Mouse (Mus musculus) forebrain, embryonic 16.5 days (tissue): ENCODE measurements at regions not wholly inside any gene's neighbourhood (a gene's known extent, or its start where the extent isn't known, plus 50 kb on each side); places are given as distances from the start of the nearest gene placed in this dataset.
"Not testable (repeated sequence)": the region's sequence is repeated elsewhere in the genome, so short reads cannot be mapped to it uniquely, and the experiment has no call there.

Experiments
- ATAC-seq: fragments of 200-750 bp; cut with Nextera tagmentation; 2 replicates; pipeline ENCODE4 v1.8.0; 2017; ENCODE audit warnings: mild to moderate bottlenecking, moderate library complexity
- H3K27ac ChIP-seq: fragments of 300-500 bp; sonication (generic); 2 replicates; pipeline ENCODE4 v1.5.1; 2014; ENCODE audit warnings: low read length, control low read depth
- H3K27me3 ChIP-seq: fragments of 300-500 bp; sonication (generic); replicated peaks from 2 replicates; pipeline ENCODE4 v1.6.1; 2014; ENCODE audit warnings: low read length; ENCODE audit not compliant: control insufficient read depth, insufficient read depth
- H3K36me3 ChIP-seq: fragments of 300-500 bp; sonication (generic); 2 replicates; pipeline ENCODE4 v1.6.1; 2014; ENCODE audit not compliant: control insufficient read depth, insufficient read depth
- H3K4me1 ChIP-seq: fragments of 300-500 bp; sonication (generic); replicated peaks from 2 replicates; pipeline ENCODE4 v1.6.1; 2014; ENCODE audit warnings: low read length; ENCODE audit not compliant: control insufficient read depth, insufficient read depth
- H3K4me2 ChIP-seq: fragments of 300-500 bp; sonication (generic); 2 replicates; pipeline ENCODE4 v1.6.1; 2014; ENCODE audit warnings: mild to moderate bottlenecking, low read length, control low read depth
- H3K4me3 ChIP-seq: fragments of 300-500 bp; sonication (generic); replicated peaks from 2 replicates; pipeline ENCODE4 v1.5.1; 2014; ENCODE audit warnings: mild to moderate bottlenecking, low read length, control low read depth
- H3K9ac ChIP-seq: fragments of 300-500 bp; sonication (generic); replicated peaks from 2 replicates; pipeline ENCODE4 v1.6.1; 2014; ENCODE audit warnings: low read depth, low read length, control low read depth
- H3K9me3 ChIP-seq: fragments of 300-500 bp; sonication (generic); 2 replicates; pipeline ENCODE4 v1.6.1; 2016; ENCODE audit warnings: low read length; ENCODE audit not compliant: control insufficient read depth
- WGBS: fragments of 180-500 bp; shearing (Covaris S2); extraction: QIAGEN DNeasy Blood & Tissue Kit; methylation state at CpG from one replicate; pipeline ENCODE4 v1.1.7; 2014; 5-methylcytosine and 5-hydroxymethylcytosine counted together

DNA sequence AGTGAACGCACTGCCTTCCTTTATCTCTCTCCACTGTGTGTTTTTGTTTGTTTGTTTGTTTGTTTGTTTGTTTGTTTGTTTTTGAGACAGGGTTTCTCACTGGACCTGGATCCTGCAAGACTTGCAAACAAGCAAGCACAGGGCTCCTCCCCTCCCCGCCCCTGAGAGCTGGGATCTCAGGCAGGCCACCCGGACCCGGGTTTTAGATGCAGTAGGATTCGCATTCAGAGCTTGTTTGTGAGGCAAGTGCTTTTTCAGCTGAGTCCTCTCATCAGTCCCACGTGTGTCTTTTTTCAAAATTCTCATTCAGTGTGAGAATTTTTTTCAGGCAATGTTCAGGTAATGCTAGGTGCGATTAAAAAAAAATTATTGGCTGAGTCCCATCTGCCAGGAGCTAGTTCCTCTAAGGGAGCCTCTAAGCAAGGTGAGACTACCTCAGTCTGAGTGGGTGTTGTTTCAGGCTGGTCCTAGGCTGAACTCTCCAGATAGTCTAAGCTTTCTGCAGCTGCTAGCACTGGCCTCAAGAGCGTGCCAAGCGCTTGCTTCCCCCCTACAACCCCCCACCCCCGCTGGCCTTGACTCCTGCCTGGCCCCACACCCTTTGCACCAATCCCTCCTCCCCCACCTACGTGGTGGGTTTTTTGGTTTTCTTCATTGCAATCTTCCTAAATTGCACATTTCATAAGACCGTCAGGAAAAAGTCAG is 234.4 kb downstream of the Sorl1 start:
- Histone ChIP-seq H3K9ac (peak overlapping the region; percentile 80), H3K4me3 (peak overlapping the region; percentile 43), H3K4me2 (peak overlapping the region; percentile 69), H3K36me3 (no peaks in the 10 kb centered on the region), H3K27ac (peak overlapping the region; percentile 99), H3K4me1 (peaks cover 26% of the 10 kb centered on the region), H3K27me3 (no peaks in the 10 kb centered on the region), H3K9me3 (no peaks in the 10 kb centered on the region)
- WGBS, result 28% methylated on average over 12 of the region's 12 CpGs
- ATAC-seq, result peak; percentile 37

DNA sequence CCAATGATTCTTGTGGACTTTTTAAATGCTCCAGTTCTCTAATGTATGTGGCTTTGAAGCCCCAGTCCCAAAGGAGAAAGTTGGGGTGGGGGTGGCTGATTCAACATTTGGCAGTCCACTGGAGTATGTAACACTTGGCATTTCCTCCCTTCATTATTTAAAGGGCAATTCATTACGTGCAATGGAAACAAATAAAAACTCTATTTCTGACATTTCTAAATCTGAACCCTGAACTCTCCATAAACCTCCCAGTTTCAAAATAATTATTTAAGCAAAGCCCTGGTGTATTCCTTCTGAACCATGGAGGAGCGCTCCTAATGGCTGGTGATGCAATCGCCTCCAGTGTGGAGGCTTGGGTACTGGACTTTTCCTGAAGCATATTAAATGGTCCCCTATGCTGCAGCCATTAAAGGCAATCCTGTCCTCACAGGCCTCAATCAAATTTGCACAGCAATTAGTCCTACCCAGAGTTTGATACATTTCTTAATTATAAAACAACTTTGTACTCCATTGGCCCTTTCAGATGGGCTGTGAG is 235.4 kb downstream of the Sorl1 start:
- Histone ChIP-seq H3K36me3 (no peaks in the 10 kb centered on the region), H3K27ac (peak overlapping the region; percentile 45; the same call in 1 of the 2 replicates), H3K4me1 (peaks cover 26% of the 10 kb centered on the region), H3K4me3 (no peak overlapping the region), H3K4me2 (no peak overlapping the region), H3K9ac (no peak overlapping the region), H3K27me3 (no peaks in the 10 kb centered on the region), H3K9me3 (no peaks in the 10 kb centered on the region)
- ATAC-seq, result no peak
- WGBS, result 57% methylated on average over 3 of the region's 3 CpGs

DNA sequence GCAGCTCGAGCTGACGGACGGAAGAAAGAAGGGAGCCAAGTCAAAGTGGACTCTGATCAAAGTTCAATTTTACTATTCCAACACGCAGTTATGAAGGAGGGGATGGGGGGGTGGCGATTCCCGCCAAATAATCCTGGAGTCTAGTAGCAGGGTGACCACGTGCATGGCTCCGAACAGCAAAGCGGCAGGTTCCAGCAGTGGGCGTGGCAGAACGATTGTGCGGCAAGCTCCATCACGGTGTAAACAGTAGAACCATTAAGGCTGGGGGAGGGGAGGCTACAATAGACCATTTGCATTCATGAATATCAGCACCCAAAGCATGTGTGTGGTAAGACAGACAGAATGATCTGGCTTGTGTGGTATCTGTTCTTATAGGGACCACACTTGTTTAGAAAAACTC is 237.6 kb downstream of the Sorl1 start:
- not testable (repeated sequence) for H3K27me3 ChIP-seq, H3K36me3 ChIP-seq, H3K9ac ChIP-seq, H3K27ac ChIP-seq, H3K9me3 ChIP-seq, H3K4me3 ChIP-seq, H3K4me2 ChIP-seq, ATAC-seq
- peaks cover 26% of the 10 kb centered on the region for H3K4me1 ChIP-seq
- WGBS, result 81% methylated on average over 13 of the region's 13 CpGs

DNA sequence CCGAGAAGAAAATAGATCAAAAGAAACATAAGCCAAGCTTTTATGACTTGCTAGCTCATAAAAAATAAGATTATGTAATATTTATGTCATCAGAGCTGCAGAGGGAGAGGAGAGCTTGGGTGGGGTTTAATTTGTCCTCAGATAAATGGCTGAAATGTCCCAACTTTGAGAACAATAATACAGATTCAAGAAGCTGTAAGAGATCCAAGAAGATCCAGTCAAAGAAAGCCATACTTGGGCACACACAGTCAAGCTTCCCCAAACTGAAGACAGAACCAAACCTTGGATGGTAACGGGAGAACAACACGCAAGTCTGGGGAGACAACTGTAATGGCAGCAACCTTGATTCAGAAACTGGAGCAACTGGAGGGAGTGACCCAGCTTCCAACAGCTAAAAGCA is 243.6 kb downstream of the Sorl1 start:
- no peak overlapping the region for H3K27ac ChIP-seq
- no peak overlapping the region for H3K4me2 ChIP-seq
- H3K4me1 ChIP-seq, result peaks cover 17% of the 10 kb centered on the region
- H3K27me3 ChIP-seq, result no peaks in the 10 kb centered on the region
- WGBS, result 92% methylated on average over 3 of the region's 3 CpGs
- no peak for ATAC-seq
- H3K4me3 ChIP-seq, result no peak overlapping the region
- no peaks in the 10 kb centered on the region for H3K36me3 ChIP-seq
- H3K9ac ChIP-seq, result no peak overlapping the region
- no peaks in the 10 kb centered on the region for H3K9me3 ChIP-seq

DNA sequence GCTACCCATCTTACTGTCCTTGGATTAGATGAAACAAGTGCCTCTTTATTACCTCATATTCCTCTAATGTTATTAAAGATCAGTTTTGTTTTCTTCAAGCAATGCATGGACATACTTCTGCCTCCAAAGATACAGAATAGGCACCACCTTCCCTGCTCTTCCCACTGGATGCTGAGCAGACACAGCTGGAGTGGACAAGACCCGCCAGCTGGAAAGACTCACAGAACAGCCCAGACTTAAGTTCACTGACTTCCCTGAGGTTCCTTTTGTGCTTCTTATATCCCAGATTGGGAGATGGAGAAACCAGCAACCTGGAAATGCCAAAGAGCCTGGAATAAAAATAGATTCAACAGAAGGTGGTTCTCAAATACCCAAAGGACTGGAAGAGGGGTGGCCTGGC is 245.0 kb downstream of the Sorl1 start:
- no peak for ATAC-seq
- 86% methylated on average over 1 of the region's 1 CpGs for WGBS

DNA sequence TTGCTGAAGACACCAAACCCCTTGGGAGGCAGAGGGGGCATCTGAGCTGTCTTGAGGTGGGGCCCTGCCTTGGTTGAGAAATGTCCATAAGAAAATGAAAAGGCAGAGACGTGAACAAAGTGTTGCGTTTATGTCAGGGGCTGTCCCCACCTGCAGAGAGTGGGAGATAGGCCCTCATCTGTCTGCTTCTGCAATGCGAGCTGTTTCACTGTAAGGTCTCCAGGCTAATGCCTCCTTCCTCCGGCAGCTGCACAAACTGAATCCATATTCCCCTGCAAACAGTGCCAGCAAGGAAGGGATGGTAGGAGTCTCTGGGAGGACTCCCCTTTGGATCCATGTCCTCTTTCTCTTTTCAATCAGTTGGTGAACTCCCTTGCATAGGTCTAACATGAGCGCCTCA is 263.0 kb downstream of the Sorl1 start:
- 24% methylated on average over 5 of the region's 5 CpGs for WGBS
- Histone ChIP-seq H3K36me3 (no peaks in the 10 kb centered on the region), H3K9ac (0 out of 2 replicates have a peak overlapping the region, but pooled peaks have one; percentile 16), H3K4me3 (no peak overlapping the region), H3K9me3 (no peaks in the 10 kb centered on the region), H3K4me2 (peak overlapping the region; percentile 20; the same call in 1 of the 2 replicates), H3K4me1 (peaks cover 28% of the 10 kb centered on the region), H3K27ac (peak overlapping the region; percentile 78), H3K27me3 (no peaks in the 10 kb centered on the region)
- peak; percentile 41; the same call in 1 of the 2 replicates for ATAC-seq

More for the DNA sequence above, 245.0 kb downstream of the Sorl1 start:
- Histone ChIP-seq H3K9me3 (no peaks in the 10 kb centered on the region), H3K9ac (no peak overlapping the region), H3K4me3 (no peak overlapping the region), H3K4me2 (no peak overlapping the region), H3K36me3 (no peaks in the 10 kb centered on the region), H3K27ac (no peak overlapping the region), H3K4me1 (peaks cover 17% of the 10 kb centered on the region), H3K27me3 (no peaks in the 10 kb centered on the region)

DNA sequence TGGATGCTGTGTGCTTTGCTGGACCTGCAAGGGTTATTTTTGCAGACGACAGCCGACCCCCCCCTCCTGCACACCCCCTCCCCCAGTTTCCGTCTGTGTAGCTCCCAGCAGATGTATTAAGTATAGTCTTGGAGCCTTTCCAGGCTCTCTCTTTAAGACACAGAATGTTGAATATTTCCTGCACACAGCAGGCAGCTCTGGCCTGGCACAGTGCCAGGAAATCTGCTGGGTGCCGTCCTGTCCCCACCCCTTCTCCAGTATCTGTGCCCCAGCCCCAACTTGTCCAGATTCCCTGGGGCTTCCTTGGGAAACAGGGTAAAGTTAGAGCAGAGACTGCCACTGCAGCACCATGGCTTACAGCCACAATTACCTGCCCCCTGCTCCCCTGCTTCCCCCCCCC is 263.4 kb downstream of the Sorl1 start:
- Histone ChIP-seq H3K9ac (0 out of 2 replicates have a peak overlapping the region, but pooled peaks have one; percentile 16), H3K27me3 (no peaks in the 10 kb centered on the region), H3K4me2 (peak overlapping the region; percentile 20; the same call in 1 of the 2 replicates), H3K36me3 (no peaks in the 10 kb centered on the region), H3K27ac (peak overlapping the region; percentile 78), H3K4me1 (peaks cover 28% of the 10 kb centered on the region), H3K9me3 (no peaks in the 10 kb centered on the region), H3K4me3 (no peak overlapping the region)
- ATAC-seq, result peak; percentile 94
- 0% methylated on average over 4 of the region's 4 CpGs for WGBS

DNA sequence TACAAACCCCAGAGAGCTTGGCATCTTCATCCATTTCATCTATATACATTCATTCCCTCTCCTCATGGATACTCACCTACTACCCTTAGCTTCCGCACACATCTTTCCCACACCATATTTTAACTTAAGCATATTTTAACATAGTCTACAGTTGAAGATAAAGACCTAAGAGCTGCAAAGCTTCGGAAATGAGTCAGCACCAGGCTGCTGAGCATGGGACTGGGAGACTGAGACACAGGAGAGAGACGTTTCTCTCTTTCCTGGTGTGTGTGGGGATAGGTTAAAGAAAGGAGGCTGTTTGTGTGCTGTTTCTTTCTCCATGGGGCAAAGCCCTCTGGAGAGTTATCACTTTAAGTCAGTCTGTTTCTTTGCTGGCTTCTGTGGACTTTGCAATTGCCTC is 264.3 kb downstream of the Sorl1 start:
- H3K9me3 ChIP-seq, result no peaks in the 10 kb centered on the region
- H3K9ac ChIP-seq, result no peak overlapping the region
- H3K36me3 ChIP-seq, result no peaks in the 10 kb centered on the region
- no peak for ATAC-seq
- 54% methylated on average over 3 of the region's 3 CpGs for WGBS
- H3K27me3 ChIP-seq, result no peaks in the 10 kb centered on the region
- H3K27ac ChIP-seq, result peak overlapping the region; percentile 78
- no peak overlapping the region for H3K4me3 ChIP-seq
- H3K4me1 ChIP-seq, result peaks cover 28% of the 10 kb centered on the region
- H3K4me2 ChIP-seq, result no peak overlapping the region

DNA sequence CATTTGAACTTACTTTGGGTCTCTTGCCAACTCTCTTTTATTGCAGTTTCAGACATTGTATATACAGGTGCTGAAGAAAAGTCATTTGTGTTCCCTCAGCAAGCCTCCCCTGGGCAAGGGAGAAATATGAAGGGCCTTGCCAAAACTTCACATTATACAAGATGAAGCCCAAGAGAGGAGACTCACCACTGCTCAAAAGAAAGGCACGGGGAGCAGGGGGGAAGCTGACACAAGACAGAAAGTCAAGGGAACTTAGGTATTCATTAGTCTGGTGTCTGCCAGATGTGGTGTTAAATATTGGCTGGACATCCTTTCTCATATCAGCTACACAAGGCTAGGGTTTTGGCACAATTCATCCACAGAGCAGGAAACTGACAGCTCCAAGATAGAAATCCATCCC is 272.0 kb downstream of the Sorl1 start:
- Histone ChIP-seq H3K9me3 (no peaks in the 10 kb centered on the region), H3K9ac (no peak overlapping the region), H3K27me3 (no peaks in the 10 kb centered on the region), H3K4me1 (peaks cover 12% of the 10 kb centered on the region), H3K4me3 (no peak overlapping the region), H3K27ac (no peak overlapping the region), H3K36me3 (no peaks in the 10 kb centered on the region), H3K4me2 (no peak overlapping the region)
- 68% methylated on average over 1 of the region's 1 CpGs for WGBS
- ATAC-seq, result no peak
